ENCODE assay signal across 8 mouse cellular contexts in the genomic region with DNA sequence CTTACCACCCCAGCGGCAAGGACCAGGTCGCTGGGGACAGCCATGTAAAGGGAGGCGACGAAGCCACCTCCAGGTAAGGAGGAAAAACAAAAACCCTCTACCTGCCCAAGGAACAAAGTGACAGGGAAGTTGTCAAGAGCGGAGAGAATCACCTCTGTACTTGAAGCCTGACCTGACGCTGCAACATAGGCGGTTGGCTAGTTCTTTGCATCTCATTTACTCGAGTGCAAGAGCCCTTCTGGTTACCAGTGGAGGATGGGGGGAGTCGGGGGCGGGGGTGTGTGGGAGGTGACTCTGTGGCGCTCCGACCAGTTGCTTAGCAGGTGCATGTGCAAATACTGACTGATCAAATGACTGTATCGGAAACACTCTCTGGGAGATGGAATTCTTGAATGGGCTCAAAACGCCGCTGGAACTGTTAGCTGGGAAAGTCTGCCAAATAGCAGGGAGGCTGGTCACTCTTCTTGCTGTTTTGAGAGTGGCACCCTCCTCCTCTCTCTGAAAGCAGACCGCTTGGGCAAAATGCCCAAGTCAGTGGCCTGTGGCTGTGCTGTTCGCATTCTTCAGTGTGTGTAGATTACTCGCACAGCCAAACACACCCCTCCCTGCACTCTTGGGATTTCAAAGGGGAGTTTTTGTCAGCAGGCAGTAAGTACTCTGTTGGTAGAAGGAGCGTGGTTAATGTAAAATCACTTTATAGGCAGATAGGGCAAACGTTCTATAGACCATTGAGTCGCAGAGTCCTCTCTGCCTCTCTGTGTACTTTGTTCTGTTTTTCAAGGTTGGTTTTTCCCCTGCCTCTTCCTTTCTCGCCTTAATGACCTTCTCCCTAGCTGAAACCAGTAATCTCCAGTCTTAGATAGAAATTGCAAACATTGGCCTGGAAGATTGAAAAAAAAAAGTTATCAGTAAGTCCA. TPM values are rescaled to one million over a fixed set of nuclear protein-coding genes. Genes with fewer than 3 reads are reported as not detected.
DNase-seq lines count a peak whose midpoint lies in the region; ATAC-seq lines count a peak whose summit lies in the region.

No protein-coding gene starts in this region.

- peak; percentile 35 for DNase-seq in MEL-GATA-1-ER (ENCODE audit: extremely low read depth, low read depth)
- peak; percentile 33 to 44 for DNase-seq in cerebellum, adult 18-20 months
- peak; percentile 33 for DNase-seq in forelimb bud, embryonic 11.5 days (ENCODE audit: low read depth, low spot score)
- peak; percentile 46 for DNase-seq in layer of hippocampus, adult 9-11 months
- peak; percentile 77 for DNase-seq in ovary, postnatal 36 days (ENCODE audit: low spot score)
- peak; percentile 74 for DNase-seq in urinary bladder, postnatal 14 days (ENCODE audit: low spot score)

- no peaks in the 10 kb centered on the region for H3K9me3 ChIP-seq in lung, embryonic 16.5 days (ENCODE audit: control insufficient read depth, low read length)

- peak overlapping the region; percentile 62 for H3K4me2 ChIP-seq in lung, embryonic 16.5 days (ENCODE audit: low read depth, low read length)

- ATAC-seq in hematopoietic stem cell, adult 5-6 weeks (replicated peaks in 1 of 2; ENCODE audit: insufficient read depth in 1 of 2, low FRiP score in 2 of 2, low TSS enrichment in 1 of 2, low read depth in 1 of 2, poor library complexity in 2 of 2, severe bottlenecking in 2 of 2), result peak; percentile 40 to 51; a peak in 3 of 4 replicates
- ATAC-seq in lung, embryonic 16.5 days (ENCODE audit: low read depth), result peak; percentile 91

- H3K4me3 ChIP-seq in lung, embryonic 16.5 days (ENCODE audit: low read length), result peak overlapping the region; percentile 54

- WGBS in lung, embryonic 16.5 days, result under 1% methylated on average over 22 of the region's 22 CpGs

- H3K4me1 ChIP-seq in lung, embryonic 16.5 days (replicated peaks; ENCODE audit: control insufficient read depth, insufficient read depth, low read length), result peaks cover 14% of the 10 kb centered on the region

- H3K27me3 ChIP-seq in lung, embryonic 16.5 days (ENCODE audit: control insufficient read depth, insufficient read depth, low read depth, low read length), result no peaks in the 10 kb centered on the region

- H3K9ac ChIP-seq in lung, embryonic 16.5 days (ENCODE audit: low read length), result peak overlapping the region; percentile 60

- peak overlapping the region; percentile 91 for H3K27ac ChIP-seq in lung, embryonic 16.5 days (ENCODE audit: low read length)

- H3K36me3 ChIP-seq in lung, embryonic 16.5 days (ENCODE audit: control insufficient read depth, insufficient read depth, low read length), result no peaks in the 10 kb centered on the region

RNA-seq across cellular contexts. Expression of gene Arhgap18, which starts 19.7 kb away (rescaled TPM):
- total RNA-seq in hematopoietic stem cell, adult 5-6 weeks (2017), result 95.5 and 114 TPM in 2 replicates
- polyA plus RNA-seq in lung, embryonic 16.5 days (2015; fragmentation: Nextera tagmentation; extraction: Ambion mirVana), result 55.1 and 58.7 TPM in 2 replicates

Comparison
In these comparisons a context has a peak if more than half of its experiments do, and no peak if none do; other contexts are left out.
1. Peak in every context shown above with its lines: DNase-seq, ATAC-seq, H3K4me3 ChIP-seq and H3K27ac ChIP-seq.